ENCODE assay signal across 8 mouse cellular contexts in genomic region chr5:24364508-24364907, GRCm38 (mm10). TPM values are rescaled to one million over a fixed set of nuclear protein-coding genes. Genes with fewer than 3 reads are reported as not detected.
DNase-seq lines count a peak whose midpoint lies in the region; ATAC-seq and TF ChIP-seq lines count a peak whose summit lies in the region.

TSS of gene Nos3 (plus strand) at chr5:24364810.

- H3K4me2 ChIP-seq in intestine, embryonic 15.5 days (replicated peaks) = 0 out of 2 replicates have a peak within 1 kb of the TSS, but pooled peaks have one; percentile 5
- peak within 1 kb of the TSS; percentile 47 for H3K4me2 ChIP-seq in liver, postnatal 0 days (ENCODE audit: low read depth, low read length)

- no peak for DNase-seq in frontal cortex, adult 2 months (ENCODE audit: extremely low spot score in 1 of 2, low spot score in 1 of 2)
- DNase-seq in frontal cortex, postnatal 36 days (ENCODE audit: low spot score in 2 of 2) = no peak
- DNase-seq in gastrocnemius, postnatal 25 days = peak; percentile 74
- DNase-seq in liver, postnatal 0 days = peak; percentile 35
- no peak for DNase-seq in thymus, postnatal 4 days
- no peak for DNase-seq in left cerebral cortex, postnatal 36 days (ENCODE audit: low spot score in 2 of 2)

- 0 out of 2 replicates have a peak, but pooled peaks cover 5% of the 10 kb centered on the region for H3K4me1 ChIP-seq in intestine, embryonic 15.5 days (replicated peaks)
- H3K4me1 ChIP-seq in liver, postnatal 0 days (ENCODE audit: insufficient read depth) = no peaks in the 10 kb centered on the region; the same call in 1 of the 2 replicates

- H3K27ac ChIP-seq in intestine, embryonic 15.5 days = no peak within 1 kb of the TSS
- H3K27ac ChIP-seq in liver, postnatal 0 days (ENCODE audit: low read depth) = peak within 1 kb of the TSS; percentile 16; the same call in 1 of the 2 replicates

- no peak within 1 kb of the TSS for H3K9ac ChIP-seq in intestine, embryonic 15.5 days
- no peak within 1 kb of the TSS for H3K9ac ChIP-seq in liver, postnatal 0 days (replicated peaks)

- no peak for TF ChIP-seq EP300 in liver, postnatal 0 days (IDR thresholded peaks at IDR 0.05; ENCODE audit: low read depth)

- H3K27me3 ChIP-seq in intestine, embryonic 15.5 days (replicated peaks) = no peaks in the 10 kb centered on the region
- no peaks in the 10 kb centered on the region for H3K27me3 ChIP-seq in liver, postnatal 0 days (ENCODE audit: insufficient read depth, low read length)

- H3K4me3 ChIP-seq in intestine, embryonic 15.5 days (replicated peaks) = peak within 1 kb of the TSS; percentile 10; the same call in 1 of the 2 replicates
- H3K4me3 ChIP-seq in liver, postnatal 0 days (ENCODE audit: low read depth, low read length) = peak within 1 kb of the TSS; percentile 22; the same call in 1 of the 2 replicates

- intact Hi-C loops in left cerebral cortex, postnatal 36 days (cut with DNase I) = no loop called here

- H3K9me3 ChIP-seq in intestine, embryonic 15.5 days = no peaks in the 10 kb centered on the region
- no peaks in the 10 kb centered on the region for H3K9me3 ChIP-seq in liver, postnatal 0 days (ENCODE audit: low read length)

- no peak for ATAC-seq in intestine, embryonic 15.5 days
- peak; percentile 41; the same call in 1 of the 2 replicates for ATAC-seq in liver, postnatal 0 days
- no peak for ATAC-seq in erythroblast, adult 5-6 weeks (replicated peaks; ENCODE audit: low FRiP score, poor library complexity, severe bottlenecking)

- TF ChIP-seq CTCF in liver, postnatal 0 days (IDR thresholded peaks at IDR 0.05; ENCODE audit: low read depth) = no peak

- WGBS in intestine, embryonic 15.5 days = 64% methylated on average over 12 of the region's 12 CpGs
- 73% methylated on average over 12 of the region's 12 CpGs for WGBS in liver, postnatal 0 days (ENCODE audit: insufficient replicate concordance)

- H3K36me3 ChIP-seq in intestine, embryonic 15.5 days = no peaks in the 10 kb centered on the region
- H3K36me3 ChIP-seq in liver, postnatal 0 days (replicated peaks; ENCODE audit: insufficient read depth, low read length) = no peaks in the 10 kb centered on the region

RNA-seq across cellular contexts. Expression of gene Nos3, which starts in this region (rescaled TPM):
- 10.1 and 10.7 TPM in 2 replicates for polyA plus RNA-seq in frontal cortex, adult 2 months (2012; rRNA removed)
- total RNA-seq in gastrocnemius, postnatal 25 days (2021) = 1 to 10 TPM; 5.6 to 7.7 TPM
- 7.4 and 7.9 TPM in 2 replicates for polyA plus RNA-seq in intestine, embryonic 15.5 days (2015; fragmentation: Nextera tagmentation; extraction: Ambion mirVana)
- polyA plus RNA-seq in liver, postnatal 0 days (2015; fragmentation: Nextera tagmentation; extraction: Ambion mirVana) = 1.7 and 1.8 TPM in 2 replicates
- total RNA-seq in erythroblast, adult 5-6 weeks (2015; ENCODE audit: low replicate concordance) = not detected in 2 replicates
- not detected in 2 replicates for total RNA-seq in erythroblast, adult 5-6 weeks (2017; ENCODE audit: low replicate concordance)
- total RNA-seq in left cerebral cortex, postnatal 36 days (2021) = 10 to 100 TPM in 1 of 2 experiments, 1 to 10 TPM in 1; 6.9 to 10.8 TPM

Comparison
In these comparisons a context has a peak if more than half of its experiments do, and no peak if none do; other contexts are left out.
1. RNA of gene Nos3 (total RNA-seq): 6.9 to 10.8 TPM in left cerebral cortex, postnatal 36 days and 5.6 to 7.7 TPM in gastrocnemius, postnatal 25 days; not detected in erythroblast, adult 5-6 weeks; every median in the first group is over 4 times any median in the second.
2. DNase-seq: peak in gastrocnemius, postnatal 25 days (single experiment) and liver, postnatal 0 days (single experiment); none in frontal cortex, adult 2 months (0 of 2), frontal cortex, postnatal 36 days (0 of 2), thymus, postnatal 4 days (single experiment) and left cerebral cortex, postnatal 36 days (0 of 2).